Comparison of ENCODE assay signal across 35 mouse cellular contexts in the genomic region with DNA sequence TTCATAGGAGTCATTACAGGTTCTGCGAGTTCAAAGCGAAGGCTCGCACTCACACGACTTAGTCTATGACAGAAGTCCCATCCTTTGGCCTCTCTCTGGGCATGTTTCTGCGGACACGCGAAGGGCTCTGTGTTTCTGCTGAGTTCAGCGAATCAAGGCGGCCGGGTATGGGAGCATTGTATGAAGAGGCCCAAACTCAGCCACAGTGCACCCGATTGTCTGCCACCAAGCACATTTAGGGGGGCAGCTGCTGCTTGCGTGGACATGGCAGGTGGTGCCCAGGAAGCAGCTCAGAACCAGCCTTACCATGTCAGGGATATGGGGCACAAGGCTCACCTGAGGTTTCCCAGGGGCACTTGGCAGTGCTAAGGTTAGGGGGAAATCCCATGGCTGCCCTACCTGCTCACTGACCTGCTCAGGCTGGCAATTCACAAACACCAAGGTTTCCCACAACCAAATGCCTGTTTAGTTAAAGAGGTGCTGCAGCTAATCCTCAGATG. TPM values are rescaled to one million over a fixed set of nuclear protein-coding genes. Genes with fewer than 3 reads are reported as not detected.
DNase-seq lines count a peak whose midpoint lies in the region; ATAC-seq and TF ChIP-seq lines count a peak whose summit lies in the region.
"Had no signal": no experiment of that assay in that cellular context is flagged by ENCODE, and none has a peak within 500 bp of the region (broad histone marks: within the 10 kb centered on the region; RNA-seq: fewer than 3 reads in every experiment).

No protein-coding gene starts in this region.

- H3K9ac ChIP-seq in forebrain, embryonic 12.5 days = no peak overlapping the region
- H3K9ac ChIP-seq in heart, embryonic 12.5 days = peak overlapping the region; percentile 10; the same call in 1 of the 2 replicates
- H3K9ac ChIP-seq in liver, embryonic 12.5 days = peak overlapping the region; percentile 75
- no peak overlapping the region for H3K9ac ChIP-seq in liver, postnatal 0 days (replicated peaks)
- H3K9ac ChIP-seq: hindbrain, embryonic 13.5 days; neural tube, embryonic 12.5 days had no signal

- no peak for TF ChIP-seq EP300 in liver, postnatal 0 days (IDR thresholded peaks at IDR 0.05; ENCODE audit: low read depth)

- H3K36me3 ChIP-seq in forebrain, embryonic 10.5 days (replicated peaks) = no peaks in the 10 kb centered on the region
- no peaks in the 10 kb centered on the region for H3K36me3 ChIP-seq in forebrain, embryonic 12.5 days (replicated peaks)
- H3K36me3 ChIP-seq in heart, embryonic 12.5 days = no peaks in the 10 kb centered on the region
- no peaks in the 10 kb centered on the region for H3K36me3 ChIP-seq in liver, embryonic 12.5 days
- no peaks in the 10 kb centered on the region for H3K36me3 ChIP-seq in liver, postnatal 0 days (replicated peaks; ENCODE audit: insufficient read depth, low read length)
- H3K36me3 ChIP-seq: hindbrain, embryonic 13.5 days; neural tube, embryonic 12.5 days had no signal

- H3K27ac ChIP-seq in forebrain, embryonic 10.5 days = 0 out of 2 replicates have a peak overlapping the region, but pooled peaks have one; percentile 20
- H3K27ac ChIP-seq in forebrain, embryonic 12.5 days = no peak overlapping the region
- H3K27ac ChIP-seq in heart, embryonic 12.5 days (ENCODE audit: poor library complexity, severe bottlenecking) = peak overlapping the region; percentile 66; the same call in 1 of the 2 replicates
- peak overlapping the region; percentile 99 for H3K27ac ChIP-seq in liver, embryonic 12.5 days
- no peak overlapping the region for H3K27ac ChIP-seq in liver, postnatal 0 days (ENCODE audit: low read depth)
- H3K27ac ChIP-seq: hindbrain, embryonic 13.5 days; neural tube, embryonic 12.5 days; stomach, postnatal 0 days had no signal

- peaks cover 35% of the 10 kb centered on the region for H3K27me3 ChIP-seq in forebrain, embryonic 10.5 days (ENCODE audit: poor library complexity, severe bottlenecking)
- peaks cover 10% of the 10 kb centered on the region; the same call in 1 of the 2 replicates for H3K27me3 ChIP-seq in forebrain, embryonic 12.5 days
- peaks cover 63% of the 10 kb centered on the region for H3K27me3 ChIP-seq in heart, embryonic 12.5 days (replicated peaks)
- H3K27me3 ChIP-seq in liver, embryonic 12.5 days (replicated peaks) = peaks cover 55% of the 10 kb centered on the region
- peaks cover 19% of the 10 kb centered on the region; the same call in 1 of the 2 replicates for H3K27me3 ChIP-seq in liver, postnatal 0 days (ENCODE audit: insufficient read depth, low read length)

- TF ChIP-seq CTCF in liver, postnatal 0 days (IDR thresholded peaks at IDR 0.05; ENCODE audit: low read depth) = no peak

- 83% methylated on average over 12 of the region's 12 CpGs for WGBS in forebrain, embryonic 10.5 days
- 89% methylated on average over 12 of the region's 12 CpGs for WGBS in forebrain, embryonic 12.5 days
- WGBS in heart, embryonic 12.5 days = 72% methylated on average over 12 of the region's 12 CpGs
- WGBS in liver, embryonic 12.5 days (ENCODE audit: insufficient replicate concordance) = 68% methylated on average over 12 of the region's 12 CpGs
- WGBS in liver, postnatal 0 days (ENCODE audit: insufficient replicate concordance) = 79% methylated on average over 12 of the region's 12 CpGs

- no peak for DNase-seq in forebrain, embryonic 10.5 days (ENCODE audit: extremely low spot score, low spot score)
- no peak for DNase-seq in heart, adult 8-10 months (ENCODE audit: low spot score)
- DNase-seq in liver, postnatal 0 days = no peak
- no peak for DNase-seq in cerebellum, postnatal 25 days
- DNase-seq: adrenal gland, postnatal 10 days; cerebellum, adult 8-10 months; embryo, embryonic 11 days; gastrocnemius, postnatal 36 days; heart, postnatal 14 days; kidney, adult 9 months; kidney, postnatal 10 days; layer of hippocampus, postnatal 36 days; left cerebral cortex, postnatal 4 days; lung, postnatal 36 days; right cerebral cortex, adult 18-20 months; spleen, adult 18-20 months; thymus, adult 18-20 months; thymus, postnatal 25 days had no signal

- H3K4me3 ChIP-seq in forebrain, embryonic 10.5 days = no peak overlapping the region
- no peak overlapping the region for H3K4me3 ChIP-seq in forebrain, embryonic 12.5 days (replicated peaks)
- no peak overlapping the region; the same call in 1 of the 2 replicates for H3K4me3 ChIP-seq in heart, embryonic 12.5 days
- no peak overlapping the region for H3K4me3 ChIP-seq in liver, embryonic 12.5 days
- no peak overlapping the region for H3K4me3 ChIP-seq in liver, postnatal 0 days (ENCODE audit: low read depth, low read length)
- H3K4me3 ChIP-seq: erythroblast, embryonic 14.5 days; hindbrain, embryonic 13.5 days; myocyte; neural tube, embryonic 12.5 days had no signal

- no peak overlapping the region for H3K4me2 ChIP-seq in forebrain, embryonic 12.5 days
- peak overlapping the region; percentile 5; the same call in 1 of the 2 replicates for H3K4me2 ChIP-seq in heart, embryonic 12.5 days
- peak overlapping the region; percentile 8; the same call in 1 of the 2 replicates for H3K4me2 ChIP-seq in liver, embryonic 12.5 days
- no peak overlapping the region for H3K4me2 ChIP-seq in liver, postnatal 0 days (ENCODE audit: low read depth, low read length)
- H3K4me2 ChIP-seq: hindbrain, embryonic 13.5 days; midbrain, embryonic 11.5 days; neural tube, embryonic 12.5 days had no signal

- no peaks in the 10 kb centered on the region for H3K9me3 ChIP-seq in forebrain, embryonic 10.5 days
- H3K9me3 ChIP-seq in forebrain, embryonic 12.5 days = no peaks in the 10 kb centered on the region
- H3K9me3 ChIP-seq in heart, embryonic 12.5 days (replicated peaks) = no peaks in the 10 kb centered on the region
- no peaks in the 10 kb centered on the region for H3K9me3 ChIP-seq in liver, embryonic 12.5 days (replicated peaks)
- no peaks in the 10 kb centered on the region for H3K9me3 ChIP-seq in liver, postnatal 0 days (ENCODE audit: low read length)
- H3K9me3 ChIP-seq: hindbrain, embryonic 13.5 days; neural tube, embryonic 12.5 days had no signal

- H3K4me1 ChIP-seq in forebrain, embryonic 10.5 days = peaks cover 10% of the 10 kb centered on the region
- H3K4me1 ChIP-seq in forebrain, embryonic 12.5 days = no peaks in the 10 kb centered on the region
- H3K4me1 ChIP-seq in heart, embryonic 12.5 days (replicated peaks) = no peaks in the 10 kb centered on the region
- H3K4me1 ChIP-seq in liver, embryonic 12.5 days = peaks cover 79% of the 10 kb centered on the region
- H3K4me1 ChIP-seq in liver, postnatal 0 days (ENCODE audit: insufficient read depth) = peaks cover 18% of the 10 kb centered on the region
- H3K4me1 ChIP-seq: hindbrain, embryonic 13.5 days; neural tube, embryonic 12.5 days had no signal

- ATAC-seq in forebrain, embryonic 12.5 days (ENCODE audit: low FRiP score) = no peak
- peak; percentile 7; the same call in 1 of the 2 replicates for ATAC-seq in heart, embryonic 12.5 days (ENCODE audit: insufficient number of reproducible peaks, low FRiP score)
- no peak for ATAC-seq in liver, embryonic 12.5 days
- no peak for ATAC-seq in liver, postnatal 0 days
- ATAC-seq: forebrain, embryonic 14.5 days; intestine, postnatal 0 days; Patski had no signal

RNA-seq across cellular contexts. Expression of gene Hba-x, which starts 2.3 kb away (rescaled TPM):
- 3,082 and 4,268 TPM in 2 replicates for polyA plus RNA-seq in forebrain, embryonic 10.5 days (2016; fragmentation: Nextera tagmentation; extraction: Ambion mirVana)
- polyA plus RNA-seq in forebrain, embryonic 12.5 days (2016; fragmentation: Nextera tagmentation; extraction: Ambion mirVana) = 1,147 and 1,607 TPM in 2 replicates
- 5,912 and 6,218 TPM in 2 replicates for polyA plus RNA-seq in heart, embryonic 12.5 days (2016; fragmentation: Nextera tagmentation; extraction: Ambion mirVana)
- total RNA-seq in heart, adult 8-10 months (2022) = not detected
- 1,859 and 1,982 TPM in 2 replicates for polyA plus RNA-seq in liver, embryonic 12.5 days (2016; fragmentation: Nextera tagmentation; extraction: Ambion mirVana)
- polyA plus RNA-seq in liver, postnatal 0 days (2015; fragmentation: Nextera tagmentation; extraction: Ambion mirVana) = 5.6 and 6.3 TPM in 2 replicates
- total RNA-seq: adrenal gland, postnatal 10 days; gastrocnemius, adult 18-20 months; gastrocnemius, postnatal 36 days; heart, postnatal 14 days; layer of hippocampus, postnatal 36 days; left cerebral cortex, postnatal 4 days; liver, adult 2 months; megakaryocyte, adult 5-6 weeks; MEL had no signal
- polyA plus RNA-seq: large intestine, adult 2 months; liver, adult 2 months; myocyte; Patski had no signal

RNA-seq across cellular contexts. Expression of gene Hba-a1, which starts 4.8 kb away (rescaled TPM):
- polyA plus RNA-seq in forebrain, embryonic 10.5 days (2016; fragmentation: Nextera tagmentation; extraction: Ambion mirVana) = 2,180 and 3,072 TPM in 2 replicates
- polyA plus RNA-seq in forebrain, embryonic 12.5 days (2016; fragmentation: Nextera tagmentation; extraction: Ambion mirVana) = 2,326 and 2,947 TPM in 2 replicates
- polyA plus RNA-seq in heart, embryonic 12.5 days (2016; fragmentation: Nextera tagmentation; extraction: Ambion mirVana) = 11,592 and 12,808 TPM in 2 replicates
- total RNA-seq in heart, adult 8-10 months (2022) = over 10,000 TPM in 1 of 4 experiments, 1,000 to 10,000 TPM in 3; 1,679 to 11,117 (median 2,615) TPM
- 52,845 and 54,272 TPM in 2 replicates for polyA plus RNA-seq in liver, embryonic 12.5 days (2016; fragmentation: Nextera tagmentation; extraction: Ambion mirVana)
- polyA plus RNA-seq in liver, postnatal 0 days (2015; fragmentation: Nextera tagmentation; extraction: Ambion mirVana) = 32,136 and 32,798 TPM in 2 replicates
- polyA plus RNA-seq: Patski had no signal

RNA-seq across cellular contexts. Expression of gene Hbq1b, which starts 8.3 kb away (rescaled TPM):
- polyA plus RNA-seq in forebrain, embryonic 10.5 days (2016; fragmentation: Nextera tagmentation; extraction: Ambion mirVana) = 6.1 and 10.1 TPM in 2 replicates
- polyA plus RNA-seq in forebrain, embryonic 12.5 days (2016; fragmentation: Nextera tagmentation; extraction: Ambion mirVana) = 2.4 TPM in 2 replicates
- polyA plus RNA-seq in heart, embryonic 12.5 days (2016; fragmentation: Nextera tagmentation; extraction: Ambion mirVana) = 15.7 and 18.1 TPM in 2 replicates
- total RNA-seq in heart, adult 8-10 months (2022) = 1 to 10 TPM in 1 of 4 experiments, under 1 TPM in 1, not detected in 2; 0.52 to 1.6 TPM
- polyA plus RNA-seq in liver, embryonic 12.5 days (2016; fragmentation: Nextera tagmentation; extraction: Ambion mirVana) = 116 and 122 TPM in 2 replicates
- polyA plus RNA-seq in liver, postnatal 0 days (2015; fragmentation: Nextera tagmentation; extraction: Ambion mirVana) = 70.9 and 75.1 TPM in 2 replicates
- total RNA-seq: gastrocnemius, adult 18-20 months; gastrocnemius, postnatal 36 days; liver, adult 2 months; megakaryocyte, adult 5-6 weeks had no signal
- polyA plus RNA-seq: intestine, postnatal 0 days; large intestine, adult 2 months; liver, adult 2 months; Patski had no signal

RNA-seq across cellular contexts. Expression of gene Nprl3, which starts 11.0 kb away (rescaled TPM):
- 48.3 and 48.6 TPM in 2 replicates for polyA plus RNA-seq in forebrain, embryonic 10.5 days (2016; fragmentation: Nextera tagmentation; extraction: Ambion mirVana)
- 50.2 and 50.9 TPM in 2 replicates for polyA plus RNA-seq in forebrain, embryonic 12.5 days (2016; fragmentation: Nextera tagmentation; extraction: Ambion mirVana)
- polyA plus RNA-seq in heart, embryonic 12.5 days (2016; fragmentation: Nextera tagmentation; extraction: Ambion mirVana) = 38.6 and 42.8 TPM in 2 replicates
- total RNA-seq in heart, adult 8-10 months (2022) = 10 to 100 TPM; 27.3 to 29.9 (median 28.3) TPM
- polyA plus RNA-seq in liver, embryonic 12.5 days (2016; fragmentation: Nextera tagmentation; extraction: Ambion mirVana) = 34.6 and 39.1 TPM in 2 replicates
- 22.8 and 26.2 TPM in 2 replicates for polyA plus RNA-seq in liver, postnatal 0 days (2015; fragmentation: Nextera tagmentation; extraction: Ambion mirVana)

RNA-seq across cellular contexts. Expression of gene Hba-a2, which starts 17.8 kb away (rescaled TPM):
- polyA plus RNA-seq in forebrain, embryonic 10.5 days (2016; fragmentation: Nextera tagmentation; extraction: Ambion mirVana) = 3,944 and 5,635 TPM in 2 replicates
- polyA plus RNA-seq in forebrain, embryonic 12.5 days (2016; fragmentation: Nextera tagmentation; extraction: Ambion mirVana) = 4,843 and 6,486 TPM in 2 replicates
- polyA plus RNA-seq in heart, embryonic 12.5 days (2016; fragmentation: Nextera tagmentation; extraction: Ambion mirVana) = 25,253 and 27,825 TPM in 2 replicates
- 1,000 to 10,000 TPM; 1,411 to 8,978 (median 2,103) TPM for total RNA-seq in heart, adult 8-10 months (2022)
- 121,851 and 123,321 TPM in 2 replicates for polyA plus RNA-seq in liver, embryonic 12.5 days (2016; fragmentation: Nextera tagmentation; extraction: Ambion mirVana)
- 64,656 and 66,091 TPM in 2 replicates for polyA plus RNA-seq in liver, postnatal 0 days (2015; fragmentation: Nextera tagmentation; extraction: Ambion mirVana)
- polyA plus RNA-seq: myocyte, Patski had no signal

Comparison
In these comparisons a context has a peak if more than half of its experiments do, and no peak if none do; other contexts are left out.
1. H3K27ac ChIP-seq: peak in forebrain, embryonic 10.5 days (single experiment), heart, embryonic 12.5 days (single experiment) and liver, embryonic 12.5 days (single experiment); none in forebrain, embryonic 12.5 days (single experiment) and liver, postnatal 0 days (single experiment).
2. H3K4me2 ChIP-seq: peak in heart, embryonic 12.5 days (single experiment) and liver, embryonic 12.5 days (single experiment); none in forebrain, embryonic 12.5 days (single experiment) and liver, postnatal 0 days (single experiment).
3. H3K9ac ChIP-seq: peak in heart, embryonic 12.5 days (single experiment) and liver, embryonic 12.5 days (single experiment); none in forebrain, embryonic 12.5 days (single experiment) and liver, postnatal 0 days (single experiment).
4. RNA of gene Hba-x, which starts 2.3 kb away (polyA plus RNA-seq): 5,912 to 6,218 TPM in heart, embryonic 12.5 days, 3,082 to 4,268 TPM in forebrain, embryonic 10.5 days, 1,859 to 1,982 TPM in liver, embryonic 12.5 days and 1,147 to 1,607 TPM in forebrain, embryonic 12.5 days; 5.6 to 6.3 TPM in liver, postnatal 0 days; every median in the first group is over 100 times any median in the second.